Mouse (Mus musculus) limb, embryonic 11.5 days (tissue): ENCODE results near the gene Gm20532. TPM values are rescaled to one million over a fixed set of nuclear protein-coding genes. Genes with fewer than 3 reads are reported as not detected.

Experiments used
- ATAC-seq: fragments of 200-750 bp; cut with Nextera tagmentation; 2 replicates; pipeline ENCODE4 v1.8.0; 2017; ENCODE audit warnings: low read depth; ENCODE audit not compliant: insufficient number of reproducible peaks, low FRiP score, low TSS enrichment
- DNase-seq: peaks from one replicate; pipeline ENCODE4 v3.0.0-alpha.2; 2015; ENCODE audit warnings: low spot score
- H3K27ac ChIP-seq: fragments of 300-500 bp; sonication (generic); replicated peaks from 2 replicates; pipeline ENCODE4 v1.5.1; 2014; ENCODE audit warnings: low read depth, mild to moderate bottlenecking, low read length
- H3K27me3 ChIP-seq: fragments of 300-500 bp; sonication (generic); 2 replicates; pipeline ENCODE4 v1.6.1; 2014; ENCODE audit warnings: mild to moderate bottlenecking, low read length, mixed read lengths; ENCODE audit not compliant: control insufficient read depth, insufficient read depth
- H3K36me3 ChIP-seq: fragments of 300-500 bp; sonication (generic); 2 replicates; pipeline ENCODE4 v1.6.1; 2014; ENCODE audit warnings: mild to moderate bottlenecking, low read length, moderate library complexity, mixed read lengths; ENCODE audit not compliant: control insufficient read depth, insufficient read depth
- H3K4me1 ChIP-seq: fragments of 300-500 bp; sonication (generic); 2 replicates; pipeline ENCODE4 v1.6.1; 2014; ENCODE audit warnings: low read length, mixed read lengths; ENCODE audit not compliant: control insufficient read depth, insufficient read depth
- H3K4me2 ChIP-seq: fragments of 300-500 bp; sonication (generic); 2 replicates; pipeline ENCODE4 v1.6.1; 2014; ENCODE audit warnings: low read depth, mild to moderate bottlenecking, moderate library complexity; ENCODE audit not compliant: severe bottlenecking
- H3K4me3 ChIP-seq: fragments of 300-500 bp; sonication (generic); 2 replicates; pipeline ENCODE4 v1.5.1; 2014; ENCODE audit warnings: low read depth, low read length
- H3K9ac ChIP-seq: fragments of 300-500 bp; sonication (generic); 2 replicates; pipeline ENCODE4 v1.6.1; 2014; ENCODE audit warnings: mild to moderate bottlenecking, low read length
- H3K9me3 ChIP-seq: fragments of 300-500 bp; sonication (generic); 2 replicates; pipeline ENCODE4 v1.6.1; 2016; ENCODE audit warnings: low read length; ENCODE audit not compliant: control insufficient read depth
- WGBS: fragments of 180-500 bp; shearing (Covaris S2); extraction: QIAGEN DNeasy Blood & Tissue Kit; methylation state at CpG from one replicate; pipeline ENCODE4 v1.1.7; 2014; 5-methylcytosine and 5-hydroxymethylcytosine counted together
- polyA plus RNA-seq: library from polyadenylated mRNA; unstranded; fragments of >200 nt; fragmentation: Nextera tagmentation; extraction: Ambion mirVana; gene quantifications from 2 replicates; pipeline ENCODE4 v1.2.1, GENCODE M21; 2014

Gene Gm20532
- polyA plus RNA-seq, 1 experiment from 2014 or later = not detected

GRCm38 (mm10) chr2:26639838-26640830 is 53.7 kb downstream of the Gm20532 start:
- Histone ChIP-seq H3K9me3 (no peaks in the 10 kb centered on the region), H3K27me3 (no peaks in the 10 kb centered on the region), H3K4me3 (peak overlapping the region; percentile 100), H3K36me3 (peaks cover 23% of the 10 kb centered on the region), H3K4me2 (peak overlapping the region; percentile 74), H3K4me1 (peaks cover 12% of the 10 kb centered on the region; the same call in 1 of the 2 replicates), H3K9ac (peak overlapping the region; percentile 99), H3K27ac (peak overlapping the region; percentile 70)
- ATAC-seq (peak; percentile 78), DNase-seq (peak; percentile 100)
- WGBS = 3% methylated on average over 49 of the region's 49 CpGs

- no peak overlapping the region for H3K4me2 ChIP-seq
Observed at GRCm38 (mm10) chr2:26641006-26641647, 54.7 kb downstream of the Gm20532 start.

GRCm38 (mm10) chr2:26643942-26644341 is 57.5 kb downstream of the Gm20532 start:
- Histone ChIP-seq H3K27me3 (no peaks in the 10 kb centered on the region), H3K36me3 (peaks cover under 1% of the 10 kb centered on the region; the same call in 1 of the 2 replicates), H3K4me1 (peaks cover 3% of the 10 kb centered on the region; the same call in 1 of the 2 replicates), H3K4me2 (no peak overlapping the region), H3K9ac (no peak overlapping the region), H3K4me3 (no peak overlapping the region), H3K27ac (no peak overlapping the region), H3K9me3 (no peaks in the 10 kb centered on the region)
- DNase-seq (peak; percentile 74), ATAC-seq (no peak)
- WGBS = 59% methylated on average over 2 of the region's 2 CpGs

More at GRCm38 (mm10) chr2:26641006-26641647, 54.7 kb downstream of the Gm20532 start:
- H3K4me1 ChIP-seq = peaks cover 12% of the 10 kb centered on the region; the same call in 1 of the 2 replicates
- ATAC-seq (no peak), DNase-seq (no peak)
- 70% methylated on average over 7 of the region's 7 CpGs for WGBS
- no peak overlapping the region for H3K4me3 ChIP-seq
- no peak overlapping the region for H3K27ac ChIP-seq
- peak overlapping the region; percentile 47; the same call in 1 of the 2 replicates for H3K9ac ChIP-seq
- no peaks in the 10 kb centered on the region for H3K9me3 ChIP-seq
- no peaks in the 10 kb centered on the region for H3K27me3 ChIP-seq
- H3K36me3 ChIP-seq = peaks cover 17% of the 10 kb centered on the region

DNA sequence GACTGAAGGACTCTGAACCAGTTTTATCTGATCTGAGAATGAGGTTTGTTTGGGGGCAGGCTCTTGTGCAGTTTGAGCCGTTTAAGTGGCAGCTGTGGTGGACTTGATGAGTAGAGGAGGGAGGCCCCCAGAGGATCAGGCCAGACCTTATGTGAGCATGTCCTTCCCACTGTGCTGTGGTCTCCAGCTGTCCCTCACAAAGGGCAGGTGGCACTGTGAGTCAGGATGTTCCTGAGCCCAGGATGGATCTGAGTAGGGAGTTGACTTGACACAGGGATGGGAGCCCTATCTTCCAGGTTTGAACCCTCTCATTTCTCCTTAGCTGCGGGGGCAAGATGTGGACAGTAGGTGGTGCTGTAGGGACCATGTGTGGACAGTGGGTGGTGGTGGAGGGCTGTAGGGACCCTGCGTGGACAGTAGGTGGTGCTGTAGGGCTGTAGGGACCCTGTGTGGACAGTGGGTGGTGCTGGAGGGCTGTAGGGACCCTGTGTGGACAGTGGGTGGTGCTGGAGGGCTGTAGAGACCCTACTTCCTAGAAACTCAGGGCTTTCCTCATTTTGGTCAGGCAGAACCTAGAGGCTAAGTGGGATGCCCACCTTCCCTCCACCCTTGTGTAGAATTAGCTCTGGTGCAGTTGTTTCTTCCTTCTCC is 60.3 kb downstream of the Gm20532 start:
- Histone ChIP-seq H3K4me3 (no peak overlapping the region), H3K27me3 (no peaks in the 10 kb centered on the region), H3K9ac (no peak overlapping the region), H3K4me2 (no peak overlapping the region), H3K27ac (no peak overlapping the region), H3K36me3 (no peaks in the 10 kb centered on the region), H3K9me3 (no peaks in the 10 kb centered on the region), H3K4me1 (no peaks in the 10 kb centered on the region)
- DNase-seq (peak; percentile 92), ATAC-seq (peak; percentile 86)
- 22% methylated on average over 3 of the region's 3 CpGs for WGBS

GRCm38 (mm10) chr2:26654687-26655086 is 68.2 kb downstream of the Gm20532 start:
- Histone ChIP-seq H3K4me2 (no peak overlapping the region), H3K4me1 (no peaks in the 10 kb centered on the region), H3K9ac (no peak overlapping the region), H3K36me3 (no peaks in the 10 kb centered on the region), H3K27ac (no peak overlapping the region), H3K4me3 (no peak overlapping the region), H3K27me3 (no peaks in the 10 kb centered on the region), H3K9me3 (no peaks in the 10 kb centered on the region)
- 69% methylated on average over 1 of the region's 1 CpGs for WGBS
- DNase-seq = no peak
- no peak for ATAC-seq

DNA sequence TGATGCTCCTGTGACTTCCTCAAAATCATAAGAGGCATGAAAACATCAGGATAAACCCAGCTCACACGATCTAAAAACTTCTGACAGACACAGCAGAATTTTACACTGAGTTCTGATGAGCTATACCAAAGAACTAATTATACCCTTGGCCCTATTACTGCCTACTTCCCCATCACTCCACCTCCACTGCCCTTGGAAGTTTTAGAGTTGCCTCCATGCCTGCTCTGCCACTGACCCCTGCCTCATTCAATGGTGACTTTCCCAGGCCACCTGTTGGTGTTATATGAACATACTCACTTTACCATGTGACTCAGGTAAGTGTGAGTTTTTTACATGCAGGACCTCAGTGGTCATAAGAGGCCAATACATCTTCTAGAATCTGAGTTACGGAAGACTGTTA is 71.0 kb downstream of the Gm20532 start:
- no peak for DNase-seq
- no peaks in the 10 kb centered on the region for H3K4me1 ChIP-seq
- 86% methylated on average over 2 of the region's 2 CpGs for WGBS
- H3K9ac ChIP-seq = no peak overlapping the region
- no peak overlapping the region for H3K27ac ChIP-seq
- H3K36me3 ChIP-seq = no peaks in the 10 kb centered on the region
- H3K27me3 ChIP-seq = no peaks in the 10 kb centered on the region
- H3K4me3 ChIP-seq = no peak overlapping the region
- H3K4me2 ChIP-seq = no peak overlapping the region
- no peaks in the 10 kb centered on the region for H3K9me3 ChIP-seq
- no peak for ATAC-seq

DNA sequence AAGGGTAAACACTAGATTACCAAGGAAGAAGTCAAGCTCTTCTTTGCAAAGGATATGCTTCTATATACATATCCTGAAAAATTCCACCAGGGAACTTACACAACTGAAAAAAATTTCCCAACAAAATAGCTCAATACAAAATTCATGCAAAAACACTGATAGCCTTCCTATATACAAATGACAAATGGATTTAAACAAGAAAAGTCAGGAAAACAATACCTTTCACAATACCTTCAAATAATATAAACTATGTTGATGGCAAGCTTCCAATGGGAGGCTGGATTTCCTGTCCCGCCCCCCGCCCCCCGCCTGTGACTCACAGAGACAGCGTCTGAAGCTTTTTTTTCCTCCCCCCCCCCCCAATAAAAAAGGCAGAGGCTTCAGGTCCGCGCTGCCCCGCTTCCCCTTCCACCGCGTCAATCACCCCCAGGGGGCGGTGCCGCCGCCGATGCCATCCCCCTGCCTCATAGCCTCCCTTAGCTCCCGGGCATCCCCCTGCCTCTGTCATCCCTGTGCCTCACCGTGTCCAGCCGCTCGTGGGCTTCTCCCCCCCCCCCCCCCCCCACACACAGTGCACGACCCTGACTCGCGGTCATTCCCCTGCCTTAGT is 74.8 kb downstream of the Gm20532 start:
- no peak overlapping the region for H3K27ac ChIP-seq
- H3K4me1 ChIP-seq = no peaks in the 10 kb centered on the region
- ATAC-seq = no peak
- DNase-seq = peak; percentile 42
- H3K36me3 ChIP-seq = no peaks in the 10 kb centered on the region
- H3K9ac ChIP-seq = no peak overlapping the region
- H3K4me2 ChIP-seq = peak overlapping the region; percentile 45
- H3K9me3 ChIP-seq = no peaks in the 10 kb centered on the region
- 2% methylated on average over 15 of the region's 20 CpGs for WGBS
- peak overlapping the region; percentile 3; the same call in 1 of the 2 replicates for H3K4me3 ChIP-seq
- H3K27me3 ChIP-seq = no peaks in the 10 kb centered on the region
